Mouse (Mus musculus) erythroblast, adult 5-6 weeks (primary cell): ENCODE results near the gene Gm21858. TPM values are rescaled to one million over a fixed set of nuclear protein-coding genes. Genes with fewer than 3 reads are reported as not detected.
"Not testable (repeated sequence)": the region's sequence is repeated elsewhere in the genome, so short reads cannot be mapped to it uniquely, and the experiment has no call there.

Experiments
- ATAC-seq: replicated peaks from 2 replicates; pipeline ENCODE4 v1.8.0; 2016; ENCODE audit warnings: moderate number of reproducible peaks, mild to moderate bottlenecking, moderate TSS enrichment, inconsistent platforms; ENCODE audit not compliant: poor library complexity, low FRiP score, severe bottlenecking
- total RNA-seq, 2 experiments: library from RNA; stranded (forward) in 1 of 2; stranded (reverse) in 1 of 2; fragments of 150-400 nt in 1 of 2; fragments of 200-764, 138-1000 nt in 1 of 2; gene quantifications; 2 replicates each; pipeline versions ENCODE4 v1.2.3 to v1.2.4; 2015 to 2017; ENCODE audit warnings: low replicate concordance in 2 of 2

The Gm21858 gene
- total RNA-seq (2015; ENCODE audit: low replicate concordance) (not detected in 2 replicates), total RNA-seq (2017; ENCODE audit: low replicate concordance) (not detected in 2 replicates)

GRCm38 (mm10) chrY:55731456-55731855 is at the start of gene Gm21858:
Gene Gm21858 (plus strand): TSS chrY:55731756.
- not testable (repeated sequence) for ATAC-seq
